Mouse (Mus musculus) forebrain, embryonic 13.5 days (tissue): Measurements from ENCODE around the gene Efemp2. TPM values are rescaled to one million over a fixed set of nuclear protein-coding genes. Genes with fewer than 3 reads are reported as not detected.
"Not testable (repeated sequence)": the region's sequence is repeated elsewhere in the genome, so short reads cannot be mapped to it uniquely, and the experiment has no call there.

Source experiments
- ATAC-seq: fragments of 200-750 bp; cut with Nextera tagmentation; 2 replicates; pipeline ENCODE4 v1.8.0; 2017
- H3K27ac ChIP-seq: fragments of 300-500 bp; sonication (generic); 2 replicates; pipeline ENCODE4 v1.5.1; 2015; ENCODE audit warnings: inconsistent platforms, mild to moderate bottlenecking, moderate library complexity
- H3K27me3 ChIP-seq: fragments of 300-500 bp; sonication (generic); 2 replicates; pipeline ENCODE4 v1.6.1; 2015; ENCODE audit warnings: mild to moderate bottlenecking, inconsistent platforms
- H3K36me3 ChIP-seq: fragments of 300-500 bp; sonication (generic); 2 replicates; pipeline ENCODE4 v1.6.1; 2015; ENCODE audit warnings: mild to moderate bottlenecking, inconsistent platforms; ENCODE audit not compliant: poor library complexity, severe bottlenecking
- H3K4me1 ChIP-seq: fragments of 300-500 bp; sonication (generic); 2 replicates; pipeline ENCODE4 v1.6.1; 2015; ENCODE audit warnings: inconsistent platforms
- H3K4me2 ChIP-seq: fragments of 300-500 bp; sonication (generic); 2 replicates; pipeline ENCODE4 v1.6.1; 2015; ENCODE audit warnings: inconsistent platforms, mild to moderate bottlenecking, moderate library complexity
- H3K4me3 ChIP-seq: fragments of 300-500 bp; sonication (generic); 2 replicates; pipeline ENCODE4 v1.5.1; 2015; ENCODE audit warnings: mild to moderate bottlenecking, inconsistent platforms
- H3K9ac ChIP-seq: fragments of 300-500 bp; sonication (generic); 2 replicates; pipeline ENCODE4 v1.6.1; 2015; ENCODE audit warnings: mild to moderate bottlenecking, inconsistent platforms
- H3K9me3 ChIP-seq: fragments of 300-500 bp; sonication (generic); replicated peaks from 2 replicates; pipeline ENCODE4 v1.6.1; 2016; ENCODE audit warnings: inconsistent platforms
- WGBS: fragments of 180-500 bp; shearing (Covaris S2); methylation state at CpG from one replicate; pipeline ENCODE4 v1.1.7; 2015; 5-methylcytosine and 5-hydroxymethylcytosine counted together
- polyA plus RNA-seq: library from polyadenylated mRNA; unstranded; fragments of >200 nt; fragmentation: Nextera tagmentation; extraction: Ambion mirVana; gene quantifications from 2 replicates; pipeline ENCODE4 v1.2.1, GENCODE M21; 2015

The Efemp2 gene
- polyA plus RNA-seq, 1 experiment from 2014 or later = 30.7 TPM

DNA sequence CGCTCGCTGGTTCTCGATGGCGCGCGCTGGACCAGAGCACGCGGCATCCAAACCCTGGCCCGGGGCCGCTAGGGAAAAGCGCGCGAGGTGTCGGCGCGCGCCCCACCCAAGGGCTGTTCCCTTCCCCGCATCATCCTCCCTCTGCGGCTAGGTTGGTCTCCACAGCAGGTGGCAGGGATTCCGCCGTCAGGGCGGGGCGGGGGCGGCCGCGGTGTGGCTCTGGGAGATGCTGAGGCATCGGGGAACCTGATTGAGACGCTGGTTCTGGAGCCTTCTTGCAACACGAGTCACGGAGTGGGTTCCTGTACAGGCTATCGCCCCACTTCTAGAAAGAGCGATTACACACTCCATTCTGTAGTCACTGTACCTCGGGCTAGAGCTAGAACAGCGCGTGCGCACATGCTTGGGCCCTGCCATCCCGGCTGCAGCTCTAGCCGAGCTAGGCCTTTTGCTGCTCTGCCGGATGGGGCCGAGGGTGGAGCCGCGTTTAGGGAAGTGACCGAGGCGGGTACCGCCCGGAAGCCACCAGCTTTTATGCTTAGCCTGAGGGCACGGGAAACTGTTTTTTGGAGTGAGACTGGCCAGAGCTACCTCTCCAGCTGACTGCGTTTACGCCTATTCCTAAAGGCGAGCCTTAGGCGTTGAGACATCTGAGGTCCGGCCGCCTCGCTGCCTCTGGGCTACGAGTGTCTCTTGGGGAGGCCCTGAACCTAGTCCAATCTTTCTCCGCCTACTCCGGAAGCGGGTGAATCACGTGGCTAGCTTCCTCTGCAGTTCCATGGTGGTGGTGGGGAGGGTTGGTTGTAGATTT, 17.3 kb downstream of the Efemp2 start:
- Histone ChIP-seq H3K4me3 (peak overlapping the region; percentile 96), H3K36me3 (peaks cover 41% of the 10 kb centered on the region), H3K9ac (peak overlapping the region; percentile 98), H3K27ac (peak overlapping the region; percentile 100), H3K9me3 (no peaks in the 10 kb centered on the region), H3K4me2 (peak overlapping the region; percentile 86), H3K4me1 (peaks cover 49% of the 10 kb centered on the region), H3K27me3 (no peaks in the 10 kb centered on the region)
- under 1% methylated on average over 59 of the region's 59 CpGs for WGBS
- peak; percentile 19 for ATAC-seq

DNA sequence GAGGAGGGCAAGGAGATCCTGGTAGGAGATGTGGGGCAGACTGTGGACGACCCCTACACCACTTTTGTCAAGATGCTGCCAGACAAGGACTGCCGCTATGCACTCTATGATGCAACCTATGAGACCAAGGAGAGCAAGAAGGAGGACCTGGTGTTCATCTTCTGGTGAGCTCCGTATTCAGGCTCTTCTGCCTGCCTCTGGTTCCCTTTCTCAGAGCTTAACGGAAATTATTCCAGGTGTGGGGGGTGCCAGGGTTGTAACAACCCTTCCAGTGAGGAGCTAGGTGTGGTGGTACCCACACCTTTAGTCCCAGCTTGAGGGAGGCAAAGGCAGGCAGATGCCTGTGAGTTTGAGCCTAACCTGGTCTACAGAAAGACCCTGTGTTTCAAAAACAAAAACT, 18.9 kb downstream of the Efemp2 start:
- Histone ChIP-seq H3K27me3 (no peaks in the 10 kb centered on the region), H3K4me2 (peak overlapping the region; percentile 86; the same call in 1 of the 2 replicates), H3K9ac (no peak overlapping the region), H3K4me3 (no peak overlapping the region), H3K36me3 (peaks cover 54% of the 10 kb centered on the region), H3K27ac (no peak overlapping the region), H3K9me3 (no peaks in the 10 kb centered on the region), H3K4me1 (peaks cover 36% of the 10 kb centered on the region)
- ATAC-seq = no peak
- 90% methylated on average over 4 of the region's 4 CpGs for WGBS

DNA sequence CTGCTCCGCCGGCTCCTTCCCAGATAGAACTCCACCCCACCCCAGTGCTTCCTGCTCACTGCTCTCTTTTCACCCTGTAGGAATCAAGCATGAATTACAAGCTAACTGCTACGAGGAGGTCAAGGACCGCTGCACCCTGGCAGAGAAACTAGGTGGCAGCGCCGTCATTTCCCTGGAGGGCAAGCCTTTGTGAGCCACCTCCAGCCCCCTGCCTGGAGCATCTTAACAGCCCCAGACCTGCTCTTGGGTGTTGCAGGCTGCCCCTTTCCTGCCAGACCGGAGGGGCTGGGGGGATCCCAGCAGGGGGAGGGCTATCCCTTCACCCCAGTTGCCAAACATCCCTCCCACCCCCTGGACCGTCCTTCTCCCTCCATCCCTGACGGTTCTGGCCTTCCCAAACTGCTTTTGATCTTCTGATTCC, 19.6 kb downstream of the Efemp2 start:
- H3K27ac ChIP-seq, H3K27me3 ChIP-seq, H3K9me3 ChIP-seq, ATAC-seq, H3K9ac ChIP-seq, H3K4me2 ChIP-seq, H3K4me3 ChIP-seq: not testable (repeated sequence)
- WGBS = 70% methylated on average over 9 of the region's 9 CpGs
- Histone ChIP-seq H3K4me1 (peaks cover 32% of the 10 kb centered on the region), H3K36me3 (peaks cover 58% of the 10 kb centered on the region)

DNA sequence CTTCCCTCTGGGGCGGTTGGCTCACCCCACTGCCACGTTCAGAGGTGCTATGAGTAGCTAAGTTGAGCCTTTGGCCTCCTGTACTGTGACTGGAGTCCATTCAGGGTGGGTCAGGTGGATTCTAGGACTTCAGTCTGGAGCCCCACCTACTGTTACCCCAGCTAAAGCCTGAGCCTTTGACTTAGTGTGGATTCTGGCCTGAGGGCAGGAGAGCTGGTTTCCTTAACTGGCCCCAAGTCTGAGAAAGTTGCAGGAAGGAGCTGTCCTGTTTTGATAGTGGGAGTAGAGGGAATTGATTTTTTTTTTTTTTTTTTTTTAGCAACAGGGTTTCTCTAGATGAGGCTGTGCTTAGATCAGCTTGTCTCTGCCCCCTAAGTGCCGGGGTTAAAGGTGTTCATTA, 20.6 kb downstream of the Efemp2 start:
- Histone ChIP-seq H3K27me3 (no peaks in the 10 kb centered on the region), H3K36me3 (peaks cover 58% of the 10 kb centered on the region)

DNA sequence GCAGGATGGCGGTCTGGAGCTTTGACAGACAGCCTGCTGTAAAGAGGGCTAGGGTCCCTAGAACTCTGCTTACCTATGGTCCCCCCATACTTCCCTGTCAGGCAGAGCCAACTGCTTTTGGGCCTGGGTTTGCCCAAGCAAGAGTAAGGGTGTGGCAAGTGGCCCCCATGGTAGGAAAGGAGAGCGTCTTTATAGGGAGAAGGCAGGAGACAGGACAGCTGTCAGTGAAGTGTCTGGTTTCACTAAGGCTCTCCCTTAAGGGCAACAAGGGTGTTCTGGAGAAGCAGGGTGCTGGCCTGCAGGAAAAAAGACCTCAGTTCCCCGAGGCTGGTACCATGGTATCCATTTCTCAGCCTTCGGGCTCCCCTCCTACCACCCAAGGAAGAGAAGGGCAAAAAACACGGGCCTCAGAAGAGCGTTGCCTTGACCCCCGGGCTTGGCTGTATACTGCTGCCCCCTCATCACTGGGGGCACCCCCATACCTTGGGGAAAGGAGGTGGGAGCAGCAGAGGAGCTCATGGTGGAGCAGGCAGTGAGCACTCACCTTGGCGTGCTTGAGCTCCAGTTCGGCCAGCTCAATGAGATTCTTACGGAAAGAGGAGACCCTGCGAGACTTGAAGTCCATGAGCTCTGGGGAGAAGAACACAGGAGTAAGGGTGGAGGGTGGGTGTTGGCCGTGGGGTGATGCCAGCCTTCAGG, 21.7 kb downstream of the Efemp2 start:
- H3K4me3 ChIP-seq = no peak overlapping the region
- 83% methylated on average over 12 of the region's 12 CpGs for WGBS
- H3K4me1 ChIP-seq = peaks cover 17% of the 10 kb centered on the region
- H3K4me2 ChIP-seq = no peak overlapping the region
- no peak for ATAC-seq
- H3K9me3 ChIP-seq = no peaks in the 10 kb centered on the region
- H3K36me3 ChIP-seq = peaks cover 58% of the 10 kb centered on the region
- H3K27ac ChIP-seq = no peak overlapping the region
- H3K9ac ChIP-seq = no peak overlapping the region
- H3K27me3 ChIP-seq = no peaks in the 10 kb centered on the region

More for the DNA sequence above, 20.6 kb downstream of the Efemp2 start:
- H3K4me1 ChIP-seq = peaks cover 24% of the 10 kb centered on the region
- ATAC-seq = no peak
- H3K9ac ChIP-seq = no peak overlapping the region
- no peak overlapping the region for H3K4me2 ChIP-seq
- H3K4me3 ChIP-seq = no peak overlapping the region
- H3K9me3 ChIP-seq = no peaks in the 10 kb centered on the region
- WGBS = 83% methylated on average over 3 of the region's 3 CpGs
- H3K27ac ChIP-seq = no peak overlapping the region

DNA sequence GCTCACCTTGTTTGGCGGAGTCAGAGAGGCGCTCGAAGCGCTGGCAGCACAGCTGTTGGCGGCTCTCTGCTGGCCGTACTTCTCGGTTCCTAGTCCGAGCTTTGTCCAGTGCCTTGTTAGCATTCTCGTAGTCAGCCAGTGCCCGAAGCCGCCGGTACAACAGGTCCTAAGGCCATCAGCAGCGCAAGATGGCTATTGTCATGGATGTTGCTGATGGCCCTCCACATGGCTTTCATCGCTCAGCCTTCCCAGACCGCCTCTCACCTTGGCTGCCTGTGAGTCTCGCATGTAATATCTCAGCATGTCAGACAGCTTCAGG, 22.3 kb downstream of the Efemp2 start:
- Histone ChIP-seq H3K27ac (no peak overlapping the region), H3K9ac (no peak overlapping the region), H3K36me3 (peaks cover 58% of the 10 kb centered on the region), H3K27me3 (no peaks in the 10 kb centered on the region), H3K4me1 (peaks cover 17% of the 10 kb centered on the region), H3K4me2 (no peak overlapping the region), H3K9me3 (no peaks in the 10 kb centered on the region), H3K4me3 (no peak overlapping the region)
- 89% methylated on average over 16 of the region's 16 CpGs for WGBS
- no peak for ATAC-seq

DNA sequence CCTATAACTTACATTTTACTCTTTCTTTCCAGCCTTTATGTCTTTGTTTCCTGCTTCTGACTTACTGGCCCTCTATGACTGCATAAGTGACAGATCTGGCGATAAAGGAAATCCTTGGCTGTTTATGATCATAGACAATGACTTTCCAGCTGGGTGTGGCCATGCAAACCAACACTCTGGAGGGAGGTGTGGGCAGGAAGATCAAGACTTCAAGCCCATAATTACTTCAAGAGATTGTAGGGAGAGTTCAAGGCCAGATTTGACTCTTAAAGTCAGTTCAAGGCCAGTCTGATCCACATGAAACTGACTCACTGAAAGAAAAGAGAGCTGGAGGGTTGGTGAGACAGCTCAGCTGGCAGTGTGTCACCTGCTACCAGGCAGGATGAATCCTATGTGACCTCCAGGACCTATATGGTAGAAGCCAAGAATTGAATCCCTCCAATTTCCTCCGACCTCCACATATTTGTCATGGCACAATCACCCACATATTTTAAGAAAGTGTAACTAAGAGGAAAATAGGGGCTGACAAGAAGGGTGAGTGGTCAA, 26.6 kb downstream of the Efemp2 start:
- Histone ChIP-seq H3K27me3 (no peaks in the 10 kb centered on the region), H3K4me3 (no peak overlapping the region), H3K27ac (no peak overlapping the region), H3K9ac (no peak overlapping the region), H3K9me3 (no peaks in the 10 kb centered on the region), H3K36me3 (peaks cover 43% of the 10 kb centered on the region), H3K4me1 (no peaks in the 10 kb centered on the region), H3K4me2 (no peak overlapping the region)
- 91% methylated on average over 2 of the region's 2 CpGs for WGBS
- ATAC-seq = no peak

DNA sequence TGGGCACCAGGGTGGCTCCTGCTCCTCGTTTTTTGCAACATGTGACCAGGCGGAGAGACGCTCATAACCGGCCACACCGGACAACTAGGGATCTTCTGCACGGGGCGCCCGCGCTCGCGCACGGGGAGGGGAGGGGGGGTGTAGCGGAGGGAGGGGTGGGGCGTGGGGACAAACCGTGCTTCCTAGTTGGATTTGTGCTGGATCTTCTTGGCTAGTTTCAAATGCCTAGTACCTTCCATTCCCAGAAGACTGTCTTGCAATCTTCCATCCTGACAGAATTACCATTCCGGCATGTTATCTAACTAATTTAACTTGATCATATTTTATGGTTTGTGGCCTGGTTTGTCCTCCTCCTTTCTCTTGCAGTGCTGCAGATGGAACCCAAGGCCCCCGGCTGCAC, 29.9 kb downstream of the Efemp2 start, which contains the start of gene 1700020D05Rik:
TSS of gene 1700020D05Rik (minus strand) at position 101 of the 400 bp plus-strand sequence.
- H3K9me3 ChIP-seq = no peaks in the 10 kb centered on the region
- ATAC-seq = no peak
- H3K36me3 ChIP-seq = peaks cover 16% of the 10 kb centered on the region; the same call in 1 of the 2 replicates
- no peak within 1 kb of the TSS for H3K4me2 ChIP-seq
- H3K27ac ChIP-seq = no peak within 1 kb of the TSS
- WGBS = 62% methylated on average over 17 of the region's 17 CpGs
- H3K4me1 ChIP-seq = no peaks in the 10 kb centered on the region
- H3K9ac ChIP-seq = no peak within 1 kb of the TSS
- no peak within 1 kb of the TSS for H3K4me3 ChIP-seq
- no peaks in the 10 kb centered on the region for H3K27me3 ChIP-seq

DNA sequence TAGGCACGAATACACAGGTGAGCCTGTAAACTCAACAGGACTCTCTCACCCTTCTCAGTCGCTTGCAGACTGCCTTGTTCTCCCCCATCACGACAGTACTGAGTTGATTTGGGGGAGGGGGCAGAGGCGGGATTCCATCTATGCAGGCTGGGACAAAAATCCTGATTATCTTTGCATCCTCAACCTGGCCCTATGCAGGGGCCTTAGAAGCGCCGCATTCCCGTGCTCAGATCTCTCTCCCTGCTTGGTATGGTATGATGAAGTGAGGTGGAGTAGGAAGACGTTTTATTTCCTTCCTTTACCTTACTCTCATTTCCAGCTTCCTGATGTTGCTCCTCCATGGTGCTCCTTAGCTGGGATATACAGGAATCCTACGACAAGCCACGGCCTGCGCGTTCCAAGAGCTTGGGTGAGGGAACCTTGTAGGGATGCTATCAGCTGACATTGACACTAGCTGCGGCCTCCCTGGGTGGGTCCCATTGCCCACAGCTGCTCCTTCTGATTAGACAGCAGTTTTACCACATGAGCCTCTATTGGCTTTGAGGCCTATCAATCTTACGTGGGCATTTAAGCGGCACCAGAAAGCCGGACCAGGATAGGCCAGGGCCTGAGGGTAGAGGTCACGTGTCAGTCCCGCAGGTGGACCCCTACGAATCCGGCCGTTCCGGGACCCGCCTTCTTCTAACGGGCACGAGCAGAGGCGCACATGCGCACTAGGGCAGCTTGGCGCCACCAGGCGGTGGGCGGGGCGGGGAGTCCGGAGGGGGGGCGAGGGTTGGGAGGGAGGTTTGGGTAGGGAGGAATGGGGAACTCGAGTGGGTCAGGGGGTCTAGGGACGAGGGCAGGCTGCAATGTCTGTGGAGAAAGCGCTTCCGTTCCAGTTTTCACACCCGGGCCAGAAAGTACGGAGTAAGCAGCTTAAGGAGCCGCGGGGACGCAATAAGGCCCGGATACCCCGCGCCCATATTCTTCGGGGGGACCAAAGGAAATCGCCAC, 36.6 kb downstream of the Efemp2 start, which contains the start of gene Snx32:
TSS of gene Snx32 (minus strand) at position 508 of the 996 bp plus-strand sequence.
- H3K4me2 ChIP-seq = peak within 1 kb of the TSS; percentile 74
- H3K4me3 ChIP-seq = peak within 1 kb of the TSS; percentile 48
- H3K4me1 ChIP-seq = peaks cover 23% of the 10 kb centered on the region
- H3K9me3 ChIP-seq = 0 out of 2 replicates have a peak, but pooled peaks cover 4% of the 10 kb centered on the region
- peak within 1 kb of the TSS; percentile 40 for H3K27ac ChIP-seq
- no peaks in the 10 kb centered on the region for H3K36me3 ChIP-seq
- H3K27me3 ChIP-seq = no peaks in the 10 kb centered on the region
- peak; percentile 99 for ATAC-seq
- peak within 1 kb of the TSS; percentile 69 for H3K9ac ChIP-seq
- 3% methylated on average over 46 of the region's 47 CpGs for WGBS

DNA sequence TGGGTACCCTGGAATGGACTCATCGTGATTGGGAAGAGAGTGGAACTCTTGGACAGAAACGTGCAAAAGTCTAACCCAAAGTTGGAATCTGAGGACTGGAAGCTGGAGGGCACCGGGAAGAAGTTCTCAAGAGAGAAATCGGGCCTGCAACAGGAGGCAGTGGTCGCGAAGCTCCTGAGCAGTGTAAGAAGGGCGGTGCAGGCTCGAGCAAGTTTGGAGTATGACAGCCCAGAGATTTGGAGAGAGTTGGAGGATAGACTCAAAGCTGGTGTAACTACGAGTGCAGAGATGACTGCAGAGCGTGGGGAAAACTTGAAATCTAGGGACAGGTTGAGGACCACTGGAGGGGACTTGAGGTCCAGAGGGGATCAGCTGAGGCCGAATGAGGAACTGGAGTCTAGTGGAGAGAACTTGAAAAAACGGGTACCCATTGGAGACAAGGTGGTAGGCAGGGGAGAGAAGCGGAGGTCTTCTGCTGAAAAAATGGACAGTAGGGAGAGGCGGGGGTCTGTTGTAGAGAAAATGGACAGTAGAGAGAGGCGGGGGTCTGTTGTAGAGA, 37.4 kb downstream of the Efemp2 start:
- ATAC-seq = no peak
- no peak overlapping the region for H3K27ac ChIP-seq
- H3K36me3 ChIP-seq = no peaks in the 10 kb centered on the region
- peaks cover 23% of the 10 kb centered on the region for H3K4me1 ChIP-seq
- 49% methylated on average over 15 of the region's 15 CpGs for WGBS
- 0 out of 2 replicates have a peak, but pooled peaks cover 4% of the 10 kb centered on the region for H3K9me3 ChIP-seq
- H3K4me3 ChIP-seq = peak overlapping the region; percentile 48
- H3K27me3 ChIP-seq = no peaks in the 10 kb centered on the region
- peak overlapping the region; percentile 69 for H3K9ac ChIP-seq
- peak overlapping the region; percentile 74 for H3K4me2 ChIP-seq
